Mouse (Mus musculus): ENCODE measurements around the gene Vac14.

DNA sequence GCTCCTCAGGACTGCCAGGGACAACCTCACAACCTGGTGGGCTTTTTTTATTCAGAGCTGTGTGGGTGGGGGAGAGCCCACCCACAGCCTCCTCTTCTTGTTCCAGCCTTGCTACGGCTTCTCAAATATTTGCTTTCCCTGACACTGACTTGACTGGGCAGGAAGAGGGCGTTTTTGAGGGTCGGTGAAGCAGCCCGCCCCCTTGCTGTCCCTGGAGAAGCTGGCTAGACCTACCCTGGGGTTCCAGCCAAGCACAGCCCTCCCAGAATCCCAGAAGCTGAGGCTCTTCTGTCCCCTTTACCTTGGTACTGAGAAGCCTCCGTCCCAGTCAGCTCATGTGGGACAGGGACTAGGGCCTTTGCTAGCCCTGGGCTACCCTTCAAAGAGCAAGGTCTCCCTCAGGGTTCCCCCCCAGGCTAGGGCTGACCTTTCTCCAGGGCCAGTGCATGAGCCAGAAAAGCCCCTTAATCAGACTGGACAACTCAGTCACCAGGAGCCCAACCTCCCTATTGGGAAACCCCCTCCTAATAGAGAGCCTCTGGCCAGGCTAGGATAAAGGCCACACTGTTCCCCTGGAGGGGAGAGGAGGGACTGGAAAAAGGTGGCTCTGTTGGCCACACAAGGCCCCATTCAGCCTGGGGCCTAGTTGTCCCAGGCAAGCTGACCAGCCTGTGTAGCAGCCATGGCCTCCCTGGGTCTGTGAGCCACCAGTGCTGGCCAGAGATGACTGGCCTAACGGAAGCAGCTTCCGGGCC, 106.9 kb downstream of the Vac14 start:
- TF ChIP-seq ZNF384 (IDR thresholded peaks at IDR 0.05; ENCODE audit: low read depth, low read length) (no peak), HCFC1 (IDR thresholded peaks at IDR 0.05; ENCODE audit: borderline replicate concordance, insufficient read depth, low read length) (no peak), ZC3H11A (IDR thresholded peaks at IDR 0.05; ENCODE audit: borderline replicate concordance, low read depth, low read length) (no peak), CHD2 (IDR thresholded peaks at IDR 0.05; ENCODE audit: low read depth, low read length) (no peak), MAFK (IDR thresholded peaks at IDR 0.05; ENCODE audit: insufficient read depth, low read depth, low read length) (no peak)
